Mouse (Mus musculus): ENCODE data around the gene 6030408B16Rik.

6030408B16Rik gene

DNA sequence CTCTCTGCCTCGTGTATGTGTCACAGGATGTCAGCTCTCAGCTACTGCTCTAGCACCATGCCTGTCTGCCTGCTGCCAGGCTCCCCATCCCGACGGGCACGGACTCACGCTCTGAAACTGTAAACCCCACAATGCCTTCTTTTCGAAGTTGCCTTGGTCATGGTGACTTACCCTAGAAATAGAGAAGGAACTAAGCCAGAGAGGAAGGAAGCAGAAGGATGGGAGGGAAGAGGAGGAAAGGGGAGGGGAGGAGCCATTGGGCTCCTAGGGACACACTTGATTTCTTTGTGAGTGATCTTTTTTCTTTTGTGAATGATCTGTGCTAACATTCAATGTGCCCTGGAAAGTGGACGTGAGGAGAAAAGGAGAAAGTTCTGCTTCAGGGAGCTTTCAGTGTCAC lies 5.0 kb downstream of the 6030408B16Rik start:
- DNase-seq (ENCODE audit: low spot score) = no peak

DNA sequence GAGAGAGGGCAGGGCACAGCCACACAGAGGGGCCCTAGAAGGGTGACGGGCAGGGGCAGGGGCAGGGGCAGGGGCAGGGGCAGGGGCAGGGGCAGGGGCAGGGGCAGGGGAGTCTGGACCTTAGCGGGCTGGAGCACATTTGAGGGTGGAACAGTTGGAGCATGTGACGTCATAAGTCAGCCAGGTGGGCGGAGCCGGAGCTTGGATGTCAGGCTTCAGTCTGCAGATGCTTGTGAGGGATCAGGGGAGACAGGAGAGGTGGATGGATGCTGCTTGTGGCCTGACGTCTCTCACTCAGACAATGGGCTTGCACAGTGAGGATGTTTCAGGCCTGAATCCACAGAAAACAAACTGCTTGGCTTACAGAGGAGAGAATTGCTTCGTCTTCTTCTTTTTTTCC lies 5.5 kb downstream of the 6030408B16Rik start:
- DNase-seq (ENCODE audit: low spot score) = no peak

DNA sequence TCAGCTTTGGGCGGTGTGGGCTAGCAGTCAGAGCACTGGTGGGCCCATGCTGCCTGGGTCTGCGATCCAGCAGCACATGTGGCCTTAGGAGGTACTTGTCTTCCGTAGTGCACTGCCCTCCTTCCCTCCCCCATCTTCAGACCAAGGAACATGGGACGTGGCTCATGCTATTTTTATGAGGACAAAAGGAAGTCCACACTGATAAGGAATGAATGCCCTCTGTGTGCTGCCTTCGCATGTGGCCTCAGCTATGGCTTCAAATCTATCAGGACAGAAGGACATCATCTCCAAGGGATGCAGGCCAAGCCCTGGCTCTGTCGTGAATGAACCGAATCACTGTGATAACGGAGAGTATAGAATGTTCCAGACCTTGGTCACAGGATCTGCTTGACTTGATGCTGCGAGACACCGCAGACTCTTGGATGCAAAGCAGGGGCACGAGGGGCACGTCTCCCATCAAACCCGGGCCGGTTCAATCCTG lies 6.5 kb downstream of the 6030408B16Rik start:
- DNase-seq (ENCODE audit: low spot score) = no peak

GRCm38 (mm10) chr15:101300128-101300527 lies 7.1 kb downstream of the 6030408B16Rik start:
- no peak for DNase-seq (ENCODE audit: low spot score)

GRCm38 (mm10) chr15:101302201-101302600 lies 9.2 kb downstream of the 6030408B16Rik start:
- no peak for DNase-seq (ENCODE audit: low spot score)

GRCm38 (mm10) chr15:101303830-101304229 lies 10.8 kb downstream of the 6030408B16Rik start:
- DNase-seq (ENCODE audit: low spot score) = no peak

- DNase-seq (ENCODE audit: low spot score) = no peak
Observed at GRCm38 (mm10) chr15:101306459-101306858, 13.4 kb downstream of the 6030408B16Rik start.

- no peak for DNase-seq (ENCODE audit: low spot score)
Observed at GRCm38 (mm10) chr15:101308440-101309348, 15.7 kb downstream of the 6030408B16Rik start.

DNA sequence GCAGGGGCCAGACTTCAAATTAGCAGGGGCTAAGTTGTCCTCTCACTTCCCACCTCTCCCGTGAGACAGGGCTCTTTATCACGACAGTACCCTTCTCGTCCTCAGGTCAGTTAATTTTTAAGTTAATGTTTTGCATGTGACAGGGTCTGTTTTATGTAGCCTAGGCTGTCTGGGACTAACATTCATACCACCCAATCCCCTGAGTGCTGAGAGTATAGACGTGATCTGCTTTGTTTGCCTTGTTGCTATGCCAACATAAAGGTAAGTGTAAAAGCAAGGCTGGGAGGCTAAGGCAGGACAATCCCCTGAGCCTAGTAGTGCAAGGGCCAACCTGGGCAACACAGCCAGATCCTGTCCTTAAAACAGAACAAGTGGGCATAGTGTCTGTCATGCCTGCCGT lies 16.5 kb downstream of the 6030408B16Rik start:
- DNase-seq (ENCODE audit: low spot score) = no peak

- no peak for DNase-seq (ENCODE audit: low spot score)
Observed at GRCm38 (mm10) chr15:101311087-101311770, 18.2 kb downstream of the 6030408B16Rik start.

DNA sequence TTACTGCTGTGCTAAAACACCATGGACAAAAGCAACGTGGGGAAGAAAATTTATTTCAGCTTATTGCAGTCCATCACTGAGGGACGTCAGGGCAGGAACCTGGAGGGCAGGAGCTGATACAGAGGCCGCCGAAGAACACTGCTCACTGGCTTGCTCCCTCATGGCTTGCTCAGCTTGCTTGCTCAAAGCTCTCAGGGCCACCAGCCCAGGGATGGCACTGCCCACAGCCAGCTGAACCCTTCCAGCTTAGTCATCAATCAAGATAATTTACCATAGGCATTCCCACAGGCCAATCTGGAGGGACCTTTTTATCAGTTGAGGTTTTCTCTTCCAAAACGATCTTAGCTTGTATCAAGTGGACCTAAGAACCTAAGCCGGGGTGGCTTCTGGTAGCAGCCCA lies 19.0 kb downstream of the 6030408B16Rik start:
- no peak for DNase-seq (ENCODE audit: low spot score)

DNA sequence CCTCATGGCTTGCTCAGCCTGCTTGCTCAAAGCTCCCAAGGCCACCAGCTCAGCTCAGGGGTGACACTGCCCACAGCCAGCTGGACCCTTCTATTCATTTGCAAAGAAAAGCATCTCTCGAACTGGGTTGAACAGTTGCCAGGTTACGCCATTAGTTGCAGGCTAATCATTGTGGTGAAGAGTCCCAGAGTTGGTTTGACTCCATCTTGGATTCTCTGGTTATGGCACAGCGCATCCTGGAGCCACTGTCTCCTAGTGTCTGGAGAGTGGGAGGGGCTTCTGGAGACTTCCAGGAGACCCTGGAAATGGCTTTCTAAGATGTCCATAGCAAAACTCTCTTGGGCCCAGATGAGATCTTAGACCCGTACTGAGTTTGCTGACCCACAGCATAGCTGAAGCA lies 22.4 kb downstream of the 6030408B16Rik start:
- DNase-seq (ENCODE audit: low spot score) = no peak

GRCm38 (mm10) chr15:101315832-101316231 lies 22.8 kb downstream of the 6030408B16Rik start:
- DNase-seq (ENCODE audit: low spot score) = peak; percentile 88

DNA sequence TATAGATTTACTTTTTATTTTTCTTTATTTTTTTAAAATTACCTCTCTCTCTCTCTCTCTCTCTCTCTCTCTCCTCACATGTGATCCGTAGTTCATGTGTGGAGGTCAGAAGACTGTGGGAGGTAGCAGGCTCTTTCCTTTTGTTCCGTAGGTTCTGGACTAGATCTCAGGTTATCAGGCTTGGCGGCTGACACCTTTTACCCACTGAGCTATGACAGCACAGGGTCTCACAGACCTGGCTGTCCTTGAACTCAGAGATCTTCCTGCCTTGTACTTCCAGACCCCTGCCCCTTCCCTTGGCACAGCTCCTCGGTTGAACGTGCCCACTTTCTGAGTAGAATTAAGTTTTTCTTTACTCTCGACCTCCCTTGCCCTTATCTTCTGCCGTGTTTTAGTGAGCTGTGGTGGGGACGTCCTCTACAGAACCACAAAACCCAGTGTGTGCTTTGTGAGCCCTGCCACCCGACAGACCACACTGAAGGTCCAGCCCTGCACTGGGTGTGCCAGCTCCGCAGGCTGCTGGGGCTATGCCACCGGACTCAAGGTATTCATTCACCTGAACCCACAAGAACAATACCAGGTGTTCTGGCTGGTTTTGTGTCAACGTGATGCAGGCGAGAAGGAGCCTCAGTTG lies 23.4 kb downstream of the 6030408B16Rik start:
- DNase-seq (ENCODE audit: low spot score) = no peak

DNA sequence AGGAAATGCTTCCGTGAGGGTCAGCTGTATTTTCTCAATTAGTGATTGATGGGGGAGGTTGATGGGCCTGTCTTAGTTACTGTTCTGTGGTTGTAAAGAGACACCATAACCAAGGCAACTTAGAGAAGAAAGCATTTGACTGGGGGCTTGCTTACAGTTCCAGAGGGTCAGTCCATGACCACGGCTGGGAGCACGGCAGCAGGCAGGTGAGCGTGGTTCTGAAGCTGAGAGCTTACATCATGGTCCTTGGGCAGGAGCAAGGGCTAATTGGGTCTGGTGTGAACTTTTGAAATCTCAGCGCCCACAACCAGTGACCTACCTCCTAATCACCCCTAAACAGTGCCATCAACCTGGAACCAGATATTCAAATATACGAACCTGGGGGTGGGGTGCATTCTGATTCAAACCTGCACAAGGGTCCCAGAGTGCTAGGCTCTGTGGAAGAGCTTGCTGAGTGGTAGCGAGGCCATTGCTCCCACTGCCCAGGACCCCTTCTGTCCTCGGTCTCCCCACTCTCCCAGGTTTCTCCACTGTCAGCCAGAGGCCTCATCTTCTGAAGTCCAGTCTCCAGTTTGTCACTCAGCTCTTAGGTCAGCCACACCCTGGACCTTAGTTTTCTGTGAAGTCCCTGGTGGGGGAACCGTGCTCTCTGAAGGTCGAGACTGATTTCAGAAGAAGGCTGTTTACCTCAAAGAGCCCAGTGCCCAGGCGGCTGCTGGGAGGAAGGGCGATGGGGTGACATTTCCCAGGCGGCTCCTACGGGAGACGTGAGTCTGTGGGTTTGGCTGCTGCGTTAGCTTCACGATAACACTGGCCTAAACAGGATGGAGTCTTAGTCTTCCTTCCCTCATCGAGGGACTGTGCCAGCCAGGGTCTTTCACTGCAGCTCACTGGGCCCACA lies 24.2 kb downstream of the 6030408B16Rik start:
- DNase-seq (ENCODE audit: low spot score) = no peak

GRCm38 (mm10) chr15:101317814-101318500 lies 24.9 kb downstream of the 6030408B16Rik start:
- DNase-seq (ENCODE audit: low spot score) = no peak

GRCm38 (mm10) chr15:101318889-101319765 lies 26.1 kb downstream of the 6030408B16Rik start:
- no peak for DNase-seq (ENCODE audit: low spot score)

GRCm38 (mm10) chr15:101320010-101320617 lies 27.1 kb downstream of the 6030408B16Rik start:
- DNase-seq (ENCODE audit: low spot score) = no peak

DNA sequence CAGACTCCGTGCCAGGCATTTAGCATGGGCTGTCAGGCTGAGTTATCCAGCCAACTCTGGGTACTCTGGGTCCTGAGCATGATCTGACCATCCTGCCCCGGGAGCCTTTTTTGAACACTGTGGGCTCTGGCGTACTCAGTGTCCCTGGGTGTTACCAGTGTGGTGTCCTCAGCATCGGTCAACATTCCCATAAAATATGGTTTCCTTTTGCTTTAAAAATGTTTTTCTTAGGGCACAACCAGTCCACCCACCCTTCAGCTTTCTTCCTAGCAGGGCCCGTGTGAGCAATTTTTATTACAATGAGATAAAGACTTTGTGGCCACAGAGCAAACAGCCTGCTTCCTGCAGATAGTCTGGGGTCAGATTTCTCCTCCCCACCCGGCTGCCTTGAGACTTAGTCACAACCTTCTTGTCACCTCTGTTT lies 27.6 kb downstream of the 6030408B16Rik start:
- no peak for DNase-seq (ENCODE audit: low spot score)

Data from left cerebral cortex, adult 11 months (tissue).